Mouse (Mus musculus): ENCODE measurements around the gene Armc9.

- TF ChIP-seq CTCF (IDR thresholded peaks at IDR 0.05; ENCODE audit: low read depth) = no peak
- TF ChIP-seq EP300 (IDR thresholded peaks at IDR 0.05; ENCODE audit: low read depth) = no peak
Measured at GRCm38 (mm10) chr1:86239010-86239409, 84.4 kb downstream of the Armc9 start.
